Mouse (Mus musculus): ENCODE results near the gene AC134908.4. TPM values are rescaled to one million over a fixed set of nuclear protein-coding genes. Genes with fewer than 3 reads are reported as not detected.

AC134908.4 gene
- polyA plus RNA-seq, 1 experiment from 2014 or later: 0.88 TPM

GRCm38 (mm10) chr17:25791320-25791842 is 4.1 kb downstream of the AC134908.4 start:
- H3K4me1 ChIP-seq (ENCODE audit: control insufficient read depth, insufficient read depth, low read length): peaks cover 34% of the 10 kb centered on the region
- 27% methylated on average over 19 of the region's 19 CpGs for WGBS

GRCm38 (mm10) chr17:25786781-25787504 is 8.5 kb downstream of the AC134908.4 start:
- Histone ChIP-seq H3K36me3 (ENCODE audit: control insufficient read depth, insufficient read depth, low read length) (peaks cover 47% of the 10 kb centered on the region), H3K4me1 (ENCODE audit: control insufficient read depth, insufficient read depth, low read length) (peaks cover 16% of the 10 kb centered on the region), H3K4me2 (ENCODE audit: low read length) (no peak overlapping the region), H3K9ac (ENCODE audit: low read length) (no peak overlapping the region), H3K27me3 (replicated peaks; ENCODE audit: control insufficient read depth, insufficient read depth, low read length) (no peaks in the 10 kb centered on the region), H3K4me3 (ENCODE audit: low read depth, low read length) (no peak overlapping the region), H3K9me3 (replicated peaks; ENCODE audit: control insufficient read depth, low read length) (no peaks in the 10 kb centered on the region), H3K27ac (ENCODE audit: low read depth, low read length) (no peak overlapping the region)
- DNase-seq (ENCODE audit: low spot score): no peak
- ATAC-seq: no peak
- 93% methylated on average over 9 of the region's 9 CpGs for WGBS

More at GRCm38 (mm10) chr17:25791320-25791842, 4.1 kb downstream of the AC134908.4 start:
- Histone ChIP-seq H3K27ac (ENCODE audit: low read depth, low read length) (peak overlapping the region; percentile 93), H3K36me3 (ENCODE audit: control insufficient read depth, insufficient read depth, low read length) (peaks cover 24% of the 10 kb centered on the region), H3K9ac (ENCODE audit: low read length) (peak overlapping the region; percentile 72), H3K27me3 (replicated peaks; ENCODE audit: control insufficient read depth, insufficient read depth, low read length) (no peaks in the 10 kb centered on the region), H3K4me2 (ENCODE audit: low read length) (peak overlapping the region; percentile 95), H3K9me3 (replicated peaks; ENCODE audit: control insufficient read depth, low read length) (no peaks in the 10 kb centered on the region), H3K4me3 (ENCODE audit: low read depth, low read length) (peak overlapping the region; percentile 65)
- no peak for DNase-seq (ENCODE audit: low spot score)
- ATAC-seq: no peak; the same call in 1 of the 2 replicates

- H3K36me3 ChIP-seq (ENCODE audit: control insufficient read depth, insufficient read depth, low read length): peaks cover 54% of the 10 kb centered on the region
- no peaks in the 10 kb centered on the region for H3K27me3 ChIP-seq (replicated peaks; ENCODE audit: control insufficient read depth, insufficient read depth, low read length)
- no peaks in the 10 kb centered on the region for H3K9me3 ChIP-seq (replicated peaks; ENCODE audit: control insufficient read depth, low read length)
- peaks cover 13% of the 10 kb centered on the region for H3K4me1 ChIP-seq (ENCODE audit: control insufficient read depth, insufficient read depth, low read length)
- peak within 1 kb of the TSS; percentile 87 for H3K4me2 ChIP-seq (ENCODE audit: low read length)
- 92% methylated on average over 3 of the region's 3 CpGs for WGBS
- ATAC-seq (no peak), DNase-seq (ENCODE audit: low spot score) (no peak)
- H3K4me3 ChIP-seq (ENCODE audit: low read depth, low read length): peak within 1 kb of the TSS; percentile 64
- H3K27ac ChIP-seq (ENCODE audit: low read depth, low read length): peak within 1 kb of the TSS; percentile 81
- peak within 1 kb of the TSS; percentile 86 for H3K9ac ChIP-seq (ENCODE audit: low read length)
Observed at GRCm38 (mm10) chr17:25786280-25786679, 9.2 kb downstream of the AC134908.4 start, which contains the start of gene Ccdc78. Ccdc78 (plus strand) TSS chr17:25786580.

GRCm38 (mm10) chr17:25785281-25785745 is 10.1 kb downstream of the AC134908.4 start, which contains the start of gene Haghl:
Haghl (minus strand) TSS chr17:25785673.
- peak within 1 kb of the TSS; percentile 87 for H3K4me2 ChIP-seq (ENCODE audit: low read length)
- peak within 1 kb of the TSS; percentile 64 for H3K4me3 ChIP-seq (ENCODE audit: low read depth, low read length)
- peak within 1 kb of the TSS; percentile 86 for H3K9ac ChIP-seq (ENCODE audit: low read length)
- H3K27ac ChIP-seq (ENCODE audit: low read depth, low read length): peak within 1 kb of the TSS; percentile 81
- no peaks in the 10 kb centered on the region for H3K27me3 ChIP-seq (replicated peaks; ENCODE audit: control insufficient read depth, insufficient read depth, low read length)
- peak; percentile 88 for ATAC-seq
- DNase-seq (ENCODE audit: low spot score): peak; percentile 98
- H3K36me3 ChIP-seq (ENCODE audit: control insufficient read depth, insufficient read depth, low read length): peaks cover 64% of the 10 kb centered on the region
- H3K9me3 ChIP-seq (replicated peaks; ENCODE audit: control insufficient read depth, low read length): no peaks in the 10 kb centered on the region
- H3K4me1 ChIP-seq (ENCODE audit: control insufficient read depth, insufficient read depth, low read length): peaks cover 11% of the 10 kb centered on the region
- WGBS: under 1% methylated on average over 23 of the region's 23 CpGs

GRCm38 (mm10) chr17:25783861-25784574 is 11.4 kb downstream of the AC134908.4 start:
- ATAC-seq (no peak), DNase-seq (ENCODE audit: low spot score) (no peak)
- Histone ChIP-seq H3K36me3 (ENCODE audit: control insufficient read depth, insufficient read depth, low read length) (peaks cover 61% of the 10 kb centered on the region), H3K4me1 (ENCODE audit: control insufficient read depth, insufficient read depth, low read length) (peaks cover 11% of the 10 kb centered on the region), H3K9me3 (replicated peaks; ENCODE audit: control insufficient read depth, low read length) (no peaks in the 10 kb centered on the region), H3K4me2 (ENCODE audit: low read length) (peak overlapping the region; percentile 87), H3K27me3 (replicated peaks; ENCODE audit: control insufficient read depth, insufficient read depth, low read length) (no peaks in the 10 kb centered on the region), H3K27ac (ENCODE audit: low read depth, low read length) (no peak overlapping the region), H3K9ac (ENCODE audit: low read length) (peak overlapping the region; percentile 86), H3K4me3 (ENCODE audit: low read depth, low read length) (peak overlapping the region; percentile 64)
- 83% methylated on average over 15 of the region's 15 CpGs for WGBS

GRCm38 (mm10) chr17:25783086-25783485 is 12.4 kb downstream of the AC134908.4 start:
- no peak for DNase-seq (ENCODE audit: low spot score)
- Histone ChIP-seq H3K4me2 (ENCODE audit: low read length) (no peak overlapping the region), H3K9ac (ENCODE audit: low read length) (no peak overlapping the region), H3K9me3 (replicated peaks; ENCODE audit: control insufficient read depth, low read length) (no peaks in the 10 kb centered on the region), H3K36me3 (ENCODE audit: control insufficient read depth, insufficient read depth, low read length) (peaks cover 56% of the 10 kb centered on the region), H3K4me1 (ENCODE audit: control insufficient read depth, insufficient read depth, low read length) (peaks cover 11% of the 10 kb centered on the region), H3K4me3 (ENCODE audit: low read depth, low read length) (no peak overlapping the region), H3K27ac (ENCODE audit: low read depth, low read length) (no peak overlapping the region), H3K27me3 (replicated peaks; ENCODE audit: control insufficient read depth, insufficient read depth, low read length) (no peaks in the 10 kb centered on the region)
- ATAC-seq: no peak
- 71% methylated on average over 7 of the region's 7 CpGs for WGBS

GRCm38 (mm10) chr17:25781339-25781738 is 14.1 kb downstream of the AC134908.4 start:
- no peak overlapping the region for H3K4me3 ChIP-seq (ENCODE audit: low read depth, low read length)
- WGBS: 82% methylated on average over 6 of the region's 6 CpGs
- peaks cover 11% of the 10 kb centered on the region for H3K4me1 ChIP-seq (ENCODE audit: control insufficient read depth, insufficient read depth, low read length)
- no peak overlapping the region for H3K4me2 ChIP-seq (ENCODE audit: low read length)
- ATAC-seq: no peak
- no peak overlapping the region for H3K9ac ChIP-seq (ENCODE audit: low read length)
- no peaks in the 10 kb centered on the region for H3K27me3 ChIP-seq (replicated peaks; ENCODE audit: control insufficient read depth, insufficient read depth, low read length)
- no peaks in the 10 kb centered on the region for H3K9me3 ChIP-seq (replicated peaks; ENCODE audit: control insufficient read depth, low read length)
- H3K27ac ChIP-seq (ENCODE audit: low read depth, low read length): no peak overlapping the region
- no peak for DNase-seq (ENCODE audit: low spot score)
- H3K36me3 ChIP-seq (ENCODE audit: control insufficient read depth, insufficient read depth, low read length): peaks cover 53% of the 10 kb centered on the region

GRCm38 (mm10) chr17:25777948-25778347 is 17.5 kb downstream of the AC134908.4 start:
- no peak overlapping the region for H3K4me3 ChIP-seq (ENCODE audit: low read depth, low read length)
- DNase-seq (ENCODE audit: low spot score) (no peak), ATAC-seq (no peak)
- peaks cover 6% of the 10 kb centered on the region for H3K4me1 ChIP-seq (ENCODE audit: control insufficient read depth, insufficient read depth, low read length)
- WGBS: 93% methylated on average over 5 of the region's 5 CpGs
- H3K36me3 ChIP-seq (ENCODE audit: control insufficient read depth, insufficient read depth, low read length): peaks cover 40% of the 10 kb centered on the region
- no peaks in the 10 kb centered on the region for H3K9me3 ChIP-seq (replicated peaks; ENCODE audit: control insufficient read depth, low read length)
- no peak overlapping the region for H3K27ac ChIP-seq (ENCODE audit: low read depth, low read length)
- H3K4me2 ChIP-seq (ENCODE audit: low read length): no peak overlapping the region
- no peaks in the 10 kb centered on the region for H3K27me3 ChIP-seq (replicated peaks; ENCODE audit: control insufficient read depth, insufficient read depth, low read length)
- no peak overlapping the region for H3K9ac ChIP-seq (ENCODE audit: low read length)
